Mouse (Mus musculus) heart, postnatal 0 days (tissue): ENCODE data around the gene Trappc5. TPM values are rescaled to one million over a fixed set of nuclear protein-coding genes. Genes with fewer than 3 reads are reported as not detected.

Experiments
- ATAC-seq: fragments of 200-750 bp; cut with Nextera tagmentation; 2 replicates; pipeline ENCODE4 v1.8.0; 2017; ENCODE audit warnings: low read depth, moderate number of reproducible peaks, moderate library complexity; ENCODE audit not compliant: insufficient read depth
- DNase-seq: peaks from one replicate; pipeline ENCODE4 v3.0.0-alpha.2; 2016; ENCODE audit warnings: low spot score
- H3K27ac ChIP-seq: fragments of 300-500 bp; sonication (generic); 2 replicates; pipeline ENCODE4 v1.5.1; 2014; ENCODE audit warnings: low read depth, mild to moderate bottlenecking
- H3K27me3 ChIP-seq: fragments of 300-500 bp; sonication (generic); 2 replicates; pipeline ENCODE4 v1.6.1; 2014; ENCODE audit warnings: low read length, mixed read lengths; ENCODE audit not compliant: control insufficient read depth, insufficient read depth
- H3K36me3 ChIP-seq: fragments of 300-500 bp; sonication (generic); replicated peaks from 2 replicates; pipeline ENCODE4 v1.6.1; 2014; ENCODE audit warnings: low read length, mixed read lengths; ENCODE audit not compliant: control insufficient read depth, insufficient read depth
- H3K4me1 ChIP-seq: fragments of 300-500 bp; sonication (generic); 2 replicates; pipeline ENCODE4 v1.6.1; 2014; ENCODE audit warnings: antibody characterized with exemption; ENCODE audit not compliant: control insufficient read depth, insufficient read depth
- H3K4me2 ChIP-seq: fragments of 300-500 bp; sonication (generic); 2 replicates; pipeline ENCODE4 v1.6.1; 2014; ENCODE audit warnings: low read depth, mild to moderate bottlenecking, low read length, moderate library complexity
- H3K4me3 ChIP-seq: fragments of 300-500 bp; sonication (generic); 2 replicates; pipeline ENCODE4 v1.5.1; 2014; ENCODE audit warnings: low read depth, low read length
- H3K9ac ChIP-seq: fragments of 300-500 bp; sonication (generic); replicated peaks from 2 replicates; pipeline ENCODE4 v1.6.1; 2014; ENCODE audit warnings: low read depth, low read length, mixed read lengths
- H3K9me3 ChIP-seq: fragments of 300-500 bp; sonication (generic); replicated peaks from 2 replicates; pipeline ENCODE4 v1.6.1; 2016; ENCODE audit warnings: low read length; ENCODE audit not compliant: control insufficient read depth
- CTCF ChIP-seq: IDR thresholded peaks from 2 replicates; pipeline ENCODE4 v1.5.1; 2016; ENCODE audit warnings: antibody characterized with exemption, control low read depth, low read depth
- EP300 ChIP-seq: IDR thresholded peaks from 2 replicates; pipeline ENCODE4 v1.6.1; 2016; ENCODE audit warnings: antibody characterized with exemption, low read depth
- WGBS: fragments of 180-500 bp; shearing (Covaris S2); extraction: QIAGEN DNeasy Blood & Tissue Kit; methylation state at CpG from one replicate; pipeline ENCODE4 v1.1.7; 2014; 5-methylcytosine and 5-hydroxymethylcytosine counted together
- polyA plus RNA-seq: library from polyadenylated mRNA; unstranded; fragments of >200 nt; fragmentation: Nextera tagmentation; extraction: Ambion mirVana; gene quantifications from 2 replicates; pipeline ENCODE4 v1.2.1, GENCODE M21; 2015
- total RNA-seq: library from RNA; depleted of rRNA; stranded (reverse); fragments of >200 nt; gene quantifications from 2 replicates; pipeline ENCODE4 v1.2.3, GENCODE M21; 2014; ENCODE audit warnings: low replicate concordance

Trappc5 gene
- total and polyA plus RNA-seq, 2 experiments from 2014 or later = 29.2 to 38.0 TPM

DNA sequence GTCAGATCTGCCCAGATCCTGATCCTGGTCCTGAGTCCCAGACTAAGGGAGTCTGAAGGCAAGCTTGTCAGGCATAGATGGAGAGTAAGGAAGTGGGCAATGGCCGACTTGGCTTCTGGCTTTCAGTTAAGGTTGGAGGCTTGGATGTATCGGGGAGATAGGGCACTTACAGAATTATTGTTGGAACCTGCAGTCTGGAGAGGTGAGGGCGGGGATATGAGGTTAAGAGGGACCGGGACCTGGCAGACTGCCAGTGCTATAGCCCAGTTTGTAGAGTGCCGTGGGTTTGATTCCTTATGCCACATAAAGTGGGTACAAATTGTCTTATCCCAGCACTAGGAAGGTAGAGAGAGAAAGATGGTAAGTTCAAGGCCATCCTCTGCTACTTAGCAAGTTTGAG lies 3.6 kb downstream of the Trappc5 start:
- 66% methylated on average over 5 of the region's 5 CpGs for WGBS
- ATAC-seq = no peak

GRCm38 (mm10) chr8:3682435-3682834 lies 6.3 kb downstream of the Trappc5 start:
- no peak for ATAC-seq
- H3K27ac ChIP-seq = no peak overlapping the region
- no peaks in the 10 kb centered on the region for H3K9me3 ChIP-seq
- H3K27me3 ChIP-seq = no peaks in the 10 kb centered on the region
- DNase-seq = no peak
- TF ChIP-seq EP300 (no peak), CTCF (no peak)
- no peak overlapping the region for H3K9ac ChIP-seq
- 0 out of 2 replicates have a peak, but pooled peaks cover 6% of the 10 kb centered on the region for H3K4me1 ChIP-seq
- H3K4me3 ChIP-seq = no peak overlapping the region
- no peak overlapping the region for H3K4me2 ChIP-seq
- H3K36me3 ChIP-seq = peaks cover 26% of the 10 kb centered on the region
- 89% methylated on average over 5 of the region's 5 CpGs for WGBS

More for the DNA sequence above, 3.6 kb downstream of the Trappc5 start:
- Histone ChIP-seq H3K36me3 (peaks cover 26% of the 10 kb centered on the region), H3K9me3 (no peaks in the 10 kb centered on the region), H3K4me2 (no peak overlapping the region), H3K4me3 (no peak overlapping the region), H3K27me3 (no peaks in the 10 kb centered on the region), H3K9ac (no peak overlapping the region), H3K27ac (no peak overlapping the region), H3K4me1 (0 out of 2 replicates have a peak, but pooled peaks cover 10% of the 10 kb centered on the region)
- TF ChIP-seq EP300 (no peak), CTCF (no peak)
- no peak for DNase-seq

DNA sequence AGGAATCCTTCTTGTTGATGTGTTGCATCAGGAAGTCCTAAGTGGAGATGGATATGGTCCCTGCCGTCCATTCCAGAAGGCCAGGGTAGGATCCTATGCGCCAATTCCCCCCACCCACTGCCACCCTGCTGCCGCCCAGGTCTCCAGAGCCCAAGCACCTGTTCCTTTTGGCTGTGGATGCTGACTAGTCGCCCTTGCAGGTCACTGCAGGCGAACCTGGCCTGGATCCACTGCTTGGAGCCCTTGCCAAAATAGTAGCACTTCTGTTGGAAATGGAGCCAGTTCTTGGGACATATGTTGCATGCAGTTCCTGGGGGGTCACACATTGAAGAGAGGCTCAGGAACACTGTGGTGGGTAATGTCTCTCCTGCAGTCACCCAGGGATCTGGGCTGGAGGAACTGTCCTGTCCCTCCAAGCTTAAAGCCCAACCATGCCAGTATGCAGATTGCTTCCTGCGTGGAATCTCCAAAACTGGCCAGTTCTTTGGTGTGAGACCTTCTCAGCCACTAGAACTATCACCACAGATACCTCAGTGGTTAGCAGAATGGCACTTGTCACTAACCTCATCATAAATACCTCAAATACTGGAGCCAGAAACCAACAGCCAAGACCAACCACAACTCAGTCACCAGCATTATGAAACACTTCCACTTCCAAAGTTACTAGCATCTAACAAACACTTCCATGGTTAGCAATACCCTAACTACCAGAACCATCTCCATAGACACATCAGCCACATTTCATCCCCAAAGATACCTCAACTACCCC lies 7.5 kb downstream of the Trappc5 start:
- Histone ChIP-seq H3K4me2 (no peak overlapping the region), H3K27ac (no peak overlapping the region), H3K9ac (no peak overlapping the region), H3K27me3 (no peaks in the 10 kb centered on the region), H3K4me3 (no peak overlapping the region), H3K4me1 (no peaks in the 10 kb centered on the region), H3K9me3 (no peaks in the 10 kb centered on the region), H3K36me3 (peaks cover 26% of the 10 kb centered on the region)
- DNase-seq (no peak), ATAC-seq (no peak)
- TF ChIP-seq CTCF (no peak), EP300 (no peak)
- 68% methylated on average over 6 of the region's 6 CpGs for WGBS

GRCm38 (mm10) chr8:3684530-3684929 lies 8.4 kb downstream of the Trappc5 start:
- H3K27me3 ChIP-seq = no peaks in the 10 kb centered on the region
- H3K4me3 ChIP-seq = no peak overlapping the region
- no peaks in the 10 kb centered on the region for H3K9me3 ChIP-seq
- ATAC-seq (no peak), DNase-seq (no peak)
- no peak overlapping the region for H3K9ac ChIP-seq
- TF ChIP-seq EP300 (no peak), CTCF (no peak)
- H3K36me3 ChIP-seq = peaks cover 20% of the 10 kb centered on the region
- no peaks in the 10 kb centered on the region for H3K4me1 ChIP-seq
- H3K4me2 ChIP-seq = no peak overlapping the region
- no peak overlapping the region for H3K27ac ChIP-seq

DNA sequence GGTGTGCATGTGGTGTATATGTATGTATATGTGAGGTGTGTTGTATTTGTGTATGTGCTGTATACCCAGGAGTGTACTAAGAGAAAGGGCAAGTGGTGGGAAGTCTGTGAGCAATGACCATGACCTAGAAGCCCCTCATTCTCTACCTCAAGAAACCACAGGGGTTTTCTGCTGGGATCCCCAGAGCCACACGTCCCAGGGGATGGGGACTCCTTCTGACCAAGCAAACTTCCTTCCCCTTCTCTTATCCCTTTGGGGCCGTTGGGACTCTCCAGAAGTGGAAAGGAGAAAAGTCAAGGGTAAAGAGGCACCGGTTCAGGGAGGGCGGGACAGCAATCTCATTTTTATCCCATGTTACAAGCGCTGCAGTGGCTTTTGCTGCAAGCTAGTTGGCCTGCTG lies 9.3 kb downstream of the Trappc5 start:
- Histone ChIP-seq H3K27ac (no peak overlapping the region), H3K9me3 (no peaks in the 10 kb centered on the region), H3K9ac (no peak overlapping the region), H3K4me3 (no peak overlapping the region), H3K27me3 (no peaks in the 10 kb centered on the region), H3K4me2 (no peak overlapping the region), H3K4me1 (no peaks in the 10 kb centered on the region), H3K36me3 (peaks cover 12% of the 10 kb centered on the region)
- TF ChIP-seq EP300 (no peak), CTCF (no peak)
- no peak for ATAC-seq
- 59% methylated on average over 5 of the region's 5 CpGs for whole genome bisulfite sequencing
- no peak for DNase-seq

DNA sequence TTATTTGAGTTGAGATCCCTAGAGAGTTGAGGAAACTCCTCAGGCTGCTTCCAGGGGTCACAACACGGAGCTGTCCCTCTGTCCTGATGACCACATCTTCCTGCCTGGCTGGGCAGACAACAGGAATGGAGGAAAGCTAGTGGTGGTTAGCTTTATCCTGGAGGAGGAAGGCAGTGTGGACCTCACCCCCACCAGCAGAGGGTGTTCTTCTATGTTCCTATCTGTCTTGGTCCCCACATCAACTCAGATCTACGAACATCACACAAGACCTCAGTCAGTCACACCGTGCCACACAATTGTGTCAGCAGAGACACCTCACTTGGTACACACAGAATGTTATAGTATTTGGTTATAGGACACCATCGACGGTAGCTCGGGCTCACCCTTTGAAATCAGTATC lies 11.4 kb downstream of the Trappc5 start:
- no peak overlapping the region for H3K27ac ChIP-seq
- no peaks in the 10 kb centered on the region for H3K36me3 ChIP-seq
- TF ChIP-seq CTCF = no peak
- TF ChIP-seq EP300 = no peak
- no peaks in the 10 kb centered on the region for H3K9me3 ChIP-seq
- 72% methylated on average over 6 of the region's 6 CpGs for WGBS
- no peak overlapping the region for H3K4me2 ChIP-seq
- H3K4me3 ChIP-seq = no peak overlapping the region
- H3K27me3 ChIP-seq = no peaks in the 10 kb centered on the region
- H3K9ac ChIP-seq = no peak overlapping the region
- DNase-seq = no peak
- no peak for ATAC-seq
- H3K4me1 ChIP-seq = no peaks in the 10 kb centered on the region
